Mouse (Mus musculus) embryo, embryonic 9.5 days (tissue): ENCODE measurements around the gene Pola2.

ENCODE experiments used
- DNase-seq: peaks from one replicate; pipeline ENCODE4 v3.0.0-alpha.2; 2017; ENCODE audit errors: extremely low spot score

The Pola2 gene

GRCm38 (mm10) chr19:5907275-5907674 is 56.7 kb downstream of the Pola2 start:
- no peak for DNase-seq

DNA sequence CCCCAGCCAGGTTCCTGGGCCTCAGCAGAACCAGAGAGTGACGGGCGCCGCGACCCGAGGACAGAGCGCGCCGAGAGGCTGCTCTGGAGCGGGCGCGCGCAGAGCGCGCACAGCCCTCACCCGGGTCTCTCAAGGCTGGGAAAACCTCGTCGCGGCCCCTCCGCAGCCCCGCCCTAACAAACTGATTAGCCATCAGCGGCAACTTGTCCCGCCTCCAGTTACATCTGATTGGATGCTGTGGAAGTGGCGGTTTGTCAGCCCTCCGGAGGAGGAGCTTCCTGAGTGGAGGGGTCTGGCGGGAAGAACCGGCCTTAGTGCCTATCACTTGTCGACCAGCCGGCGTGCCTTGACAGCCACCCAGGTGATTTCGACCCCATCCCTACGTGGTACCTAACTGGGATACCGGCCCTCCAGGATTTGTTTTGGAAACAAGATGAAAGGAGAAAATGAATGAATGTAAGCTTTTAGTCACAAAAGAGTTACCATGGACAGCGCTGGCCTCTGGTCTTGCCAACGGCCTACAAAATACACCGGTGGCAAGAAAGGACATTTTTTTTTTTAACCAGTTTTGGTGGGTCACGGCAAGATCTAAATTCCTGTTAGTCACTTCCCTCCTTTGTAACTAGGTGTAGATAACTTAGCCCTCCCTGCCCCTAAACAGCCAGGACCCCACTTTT is 69.9 kb downstream of the Pola2 start, which contains the start of gene Tigd3:
Tigd3 (minus strand) TSS at position 148 of the 677 bp plus-strand sequence.
- DNase-seq, result peak; percentile 97

GRCm38 (mm10) chr19:5893282-5894001 is 70.6 kb downstream of the Pola2 start:
- no peak for DNase-seq

- no peak for DNase-seq
Measured at GRCm38 (mm10) chr19:5892735-5893134, 71.3 kb downstream of the Pola2 start.

GRCm38 (mm10) chr19:5892262-5892661 is 71.7 kb downstream of the Pola2 start:
- no peak for DNase-seq

DNA sequence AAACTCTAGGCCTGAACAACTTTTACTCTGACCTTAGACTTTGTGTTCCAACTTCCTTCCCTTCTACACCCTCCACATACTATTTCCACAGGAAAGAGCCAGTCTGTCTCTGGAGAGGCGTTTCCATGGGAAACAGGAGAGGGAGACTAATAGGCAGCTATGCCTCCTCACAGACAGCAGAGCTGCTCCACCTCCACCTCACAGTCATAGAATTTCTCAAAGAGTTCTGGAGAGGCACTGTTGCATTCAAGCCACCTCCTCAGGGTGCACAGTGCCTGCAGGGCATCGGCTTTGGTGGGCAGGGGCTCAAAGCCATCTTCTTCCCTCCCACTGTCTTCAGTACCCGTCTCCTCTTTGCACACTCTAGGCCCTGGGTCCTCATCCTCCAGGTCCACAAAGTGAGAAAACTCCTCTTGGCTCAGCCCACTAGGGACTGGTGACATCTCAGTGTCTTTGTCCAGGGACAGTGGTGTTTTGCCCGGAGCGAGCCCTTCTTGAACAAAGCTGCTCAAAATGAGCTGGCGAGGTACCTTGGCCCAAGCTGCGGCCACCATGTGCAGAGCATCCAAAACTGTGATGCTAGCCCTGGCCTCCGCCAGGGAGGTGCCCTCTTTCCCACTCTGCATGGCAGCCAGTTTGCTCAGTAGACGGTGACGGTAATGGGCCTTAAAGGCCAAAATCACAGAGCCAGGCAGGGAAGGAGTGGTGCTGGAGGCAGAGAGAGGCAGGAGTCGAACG is 72.3 kb downstream of the Pola2 start:
- no peak for DNase-seq
